Mouse (Mus musculus) adrenal gland, adult 8-10 months (tissue): ENCODE measurements around the gene Hmga1. TPM values are rescaled to one million over a fixed set of nuclear protein-coding genes. Genes with fewer than 3 reads are reported as not detected.

Source experiments
- DNase-seq: peaks from one replicate; pipeline ENCODE4 v3.0.0; 2022
- total RNA-seq, 4 experiments: library from RNA; stranded (reverse); gene quantifications; 2 replicates each; pipeline ENCODE4 v1.2.4; 2022

The Hmga1 gene
- total RNA-seq, 4 experiments from 2014 or later: 14.7 to 23.4 (median 20.9) TPM

DNA sequence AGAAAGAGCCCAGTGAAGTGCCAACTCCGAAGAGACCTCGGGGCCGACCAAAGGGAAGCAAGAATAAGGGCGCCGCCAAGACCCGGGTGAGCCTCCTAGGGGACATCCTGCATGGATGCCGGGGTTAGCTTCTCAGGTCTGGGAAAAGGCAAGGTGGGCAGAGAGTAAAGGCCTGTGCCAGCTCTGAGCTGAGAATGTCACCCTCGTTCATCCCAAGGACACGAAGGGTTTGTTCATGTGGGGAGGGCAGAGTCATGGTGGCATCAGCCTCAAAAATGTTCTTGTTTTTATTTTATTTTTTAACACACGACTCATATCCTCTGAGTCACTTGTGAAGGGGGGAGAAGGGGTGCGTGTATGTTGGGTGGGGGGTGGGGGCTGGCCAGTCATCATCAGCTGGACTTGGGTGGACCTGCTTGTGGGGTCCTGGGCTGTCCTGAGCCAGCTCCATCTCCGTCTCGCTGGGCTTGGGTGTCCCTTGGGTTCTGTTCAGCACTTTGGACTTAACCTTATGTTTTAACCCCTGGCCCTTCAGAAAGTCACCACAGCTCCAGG lies 4.7 kb downstream of the Hmga1 start:
- DNase-seq: no peak

DNA sequence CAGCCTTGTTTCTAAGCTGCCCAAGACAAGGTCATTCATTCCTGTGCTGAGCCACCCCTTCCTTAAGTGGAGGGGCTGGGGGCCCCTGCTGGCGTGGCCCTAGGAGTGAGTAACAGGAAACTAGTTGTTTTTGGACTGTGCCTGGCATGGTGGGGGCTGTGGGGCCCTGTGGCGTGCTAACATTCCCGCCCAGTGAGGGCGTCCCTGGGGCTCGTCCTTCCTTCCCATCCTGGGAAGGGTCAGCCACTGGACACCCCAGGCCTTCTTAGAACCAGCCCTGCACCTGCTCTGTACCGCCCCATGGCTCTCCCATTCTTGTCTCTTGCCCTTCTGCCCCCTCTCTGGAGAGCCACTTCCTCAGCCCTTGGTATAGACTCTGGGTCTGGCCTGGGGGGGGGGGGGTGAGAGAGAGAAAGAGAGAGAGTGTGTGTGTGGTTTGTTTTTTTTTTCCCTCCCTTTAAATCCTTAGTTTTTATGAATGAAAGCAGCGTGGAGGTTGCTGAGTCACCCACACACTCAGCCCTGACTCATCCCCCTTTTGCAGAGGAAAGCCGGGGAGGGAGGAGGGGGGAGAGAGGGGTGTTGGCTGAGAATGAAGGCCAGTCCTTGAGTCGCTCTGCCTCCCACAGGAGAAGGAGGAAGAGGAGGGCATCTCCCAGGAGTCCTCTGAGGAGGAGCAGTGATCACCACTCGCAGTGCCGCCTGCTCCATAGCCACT lies 5.7 kb downstream of the Hmga1 start:
- DNase-seq: peak; percentile 84

DNA sequence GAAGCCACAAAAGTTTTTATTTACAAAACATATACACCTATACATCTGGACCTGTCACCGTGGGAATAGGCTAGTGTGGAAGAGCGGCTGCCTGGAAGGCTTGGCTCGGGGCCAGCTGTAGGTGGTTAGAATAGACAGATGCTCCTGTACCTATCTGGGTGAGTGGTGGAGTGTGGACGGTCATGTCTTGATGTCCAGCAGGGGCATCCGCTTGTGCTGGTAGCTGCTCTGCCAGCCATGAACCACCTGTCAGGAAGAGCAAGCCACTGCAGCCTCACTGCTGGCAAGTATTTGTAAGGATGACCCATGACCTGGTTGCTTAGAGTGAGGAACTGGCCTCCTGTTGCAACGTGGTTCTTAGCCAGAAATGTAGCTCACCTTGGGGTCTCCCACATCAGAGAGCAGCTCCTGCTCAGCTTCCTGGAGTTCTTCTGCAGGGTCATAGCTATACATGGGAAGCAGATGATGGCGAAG lies 7.5 kb downstream of the Hmga1 start:
- DNase-seq: no peak

DNA sequence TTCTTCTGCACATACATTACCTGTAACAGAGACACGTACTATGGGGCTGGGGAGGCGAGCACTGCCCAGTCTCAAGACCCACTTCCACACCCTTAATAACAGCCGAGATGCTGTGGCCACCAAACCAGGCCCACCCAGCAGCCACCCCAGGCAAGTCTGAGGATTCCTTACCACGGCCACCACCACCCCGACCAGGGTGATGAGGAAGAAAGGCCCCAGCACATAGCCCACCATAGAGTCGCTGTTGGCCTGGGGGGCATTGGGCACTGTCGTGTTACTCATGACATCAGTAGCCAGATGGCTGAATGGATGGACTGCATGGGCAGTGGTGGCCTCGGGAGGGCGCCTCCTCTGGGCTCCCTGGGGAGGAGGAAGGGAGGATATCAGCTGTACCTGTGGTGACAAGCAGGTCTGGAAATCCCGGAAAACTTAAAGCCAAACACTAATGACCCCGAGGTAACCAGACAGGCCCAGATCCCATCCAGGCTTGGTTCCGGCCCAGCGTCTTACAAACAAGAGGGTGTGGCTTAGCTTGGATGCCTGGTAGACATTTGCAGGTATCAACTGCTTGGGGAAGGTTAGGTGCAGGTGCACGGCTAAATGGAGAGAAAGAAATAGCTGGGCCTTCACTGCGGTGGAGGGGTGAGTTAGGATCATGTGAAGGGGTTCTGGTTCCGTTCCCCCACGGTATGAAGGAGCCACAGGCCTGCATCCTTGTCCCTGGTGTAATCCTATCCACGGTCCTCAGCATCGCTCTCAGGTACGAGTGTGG lies 8.3 kb downstream of the Hmga1 start:
- no peak for DNase-seq

DNA sequence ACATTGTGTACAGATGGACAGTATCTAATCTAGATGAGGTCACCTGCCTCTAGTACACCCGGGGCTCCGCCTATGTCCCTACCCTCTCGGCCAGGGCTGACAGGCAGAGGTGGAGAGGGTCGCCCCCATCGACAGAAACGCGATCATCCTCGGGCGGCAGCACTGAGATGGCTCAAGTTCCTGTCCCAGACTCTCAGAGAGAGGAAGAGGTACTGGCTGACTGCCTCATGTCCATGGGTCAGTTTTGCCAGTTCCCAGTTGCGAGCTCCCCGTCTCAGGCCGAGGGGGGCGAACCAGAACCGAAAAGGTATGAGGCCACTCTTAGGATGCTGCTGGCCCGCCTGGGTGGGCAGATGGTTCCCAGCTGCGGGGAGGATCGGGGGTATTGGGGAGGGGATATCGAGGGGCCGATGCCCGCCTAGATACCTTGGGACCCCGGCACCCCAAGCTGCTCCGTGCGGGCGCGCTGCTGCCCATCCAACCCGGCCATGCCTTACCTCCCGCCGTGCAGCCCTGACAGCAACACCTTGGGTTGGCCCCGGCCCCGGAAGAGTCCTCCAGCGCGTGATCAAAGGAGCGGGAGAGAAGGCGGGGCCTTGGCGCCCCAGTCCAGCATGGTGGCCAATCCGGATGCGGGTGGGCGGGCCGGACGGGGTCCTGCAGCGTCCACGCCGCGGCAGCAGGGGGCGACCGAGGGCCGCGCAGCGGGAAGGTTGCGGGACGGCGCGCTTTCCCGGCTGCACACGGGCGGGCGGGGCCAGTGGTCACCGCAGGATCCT lies 9.1 kb downstream of the Hmga1 start, which contains the start of gene AI413582:
Gene AI413582 (minus strand): TSS at position 594 of the 779 bp plus-strand sequence.
- DNase-seq: peak; percentile 92

DNA sequence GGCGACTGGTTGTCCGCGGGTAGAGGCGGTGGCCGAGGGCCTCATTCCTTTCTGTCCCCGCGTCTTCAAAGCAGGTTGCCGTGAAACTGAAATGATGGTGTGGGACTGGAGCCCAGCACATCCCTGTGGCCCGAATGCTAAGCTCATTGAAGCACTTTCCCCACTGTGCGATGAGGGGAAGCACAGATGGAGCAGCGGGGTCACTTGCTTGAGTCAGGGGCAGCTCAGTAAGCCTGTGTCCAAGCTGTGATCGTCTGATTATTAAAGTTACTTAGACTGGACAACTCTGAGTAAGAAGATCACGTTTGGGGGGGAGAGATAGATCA lies 9.6 kb downstream of the Hmga1 start:
- DNase-seq: no peak

DNA sequence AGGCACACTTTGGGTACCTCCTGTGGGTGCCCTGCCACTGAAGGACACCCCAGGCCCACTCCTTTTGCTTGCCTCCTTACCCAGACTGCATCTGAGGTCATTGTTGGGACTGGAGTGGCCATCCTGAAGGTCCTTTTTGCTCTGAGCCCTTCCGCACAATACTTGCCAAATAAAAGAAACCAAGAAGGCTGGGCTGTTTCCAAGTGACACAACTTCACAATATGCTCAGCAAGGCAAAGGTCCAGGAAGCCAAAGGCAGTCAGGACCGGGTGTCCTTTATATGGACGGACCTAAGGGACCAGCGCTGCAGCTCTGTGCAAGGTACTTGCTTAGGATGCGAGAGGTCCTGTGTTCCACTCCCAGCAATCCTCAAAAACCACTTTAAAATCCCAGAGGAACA lies 11.9 kb downstream of the Hmga1 start:
- no peak for DNase-seq

DNA sequence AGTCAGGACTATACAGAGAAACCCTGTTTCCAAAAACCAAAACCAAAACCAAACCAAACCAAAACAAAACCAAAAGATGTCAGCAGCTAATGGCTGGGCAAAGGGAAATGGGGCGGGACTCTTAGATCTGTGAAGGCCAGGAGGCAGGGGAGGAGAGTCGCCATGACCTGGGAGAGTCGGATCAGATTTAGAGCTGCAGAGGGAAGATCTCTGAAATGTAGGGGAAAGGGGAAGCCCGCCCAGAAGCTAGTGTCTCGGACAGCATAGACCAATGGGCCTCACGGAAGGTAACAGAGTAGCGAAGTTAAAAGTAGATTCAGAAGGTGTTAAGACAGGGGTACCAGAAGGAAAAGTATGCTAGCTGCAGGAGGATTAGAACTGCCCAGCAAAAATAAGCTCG lies 15.0 kb downstream of the Hmga1 start:
- no peak for DNase-seq

DNA sequence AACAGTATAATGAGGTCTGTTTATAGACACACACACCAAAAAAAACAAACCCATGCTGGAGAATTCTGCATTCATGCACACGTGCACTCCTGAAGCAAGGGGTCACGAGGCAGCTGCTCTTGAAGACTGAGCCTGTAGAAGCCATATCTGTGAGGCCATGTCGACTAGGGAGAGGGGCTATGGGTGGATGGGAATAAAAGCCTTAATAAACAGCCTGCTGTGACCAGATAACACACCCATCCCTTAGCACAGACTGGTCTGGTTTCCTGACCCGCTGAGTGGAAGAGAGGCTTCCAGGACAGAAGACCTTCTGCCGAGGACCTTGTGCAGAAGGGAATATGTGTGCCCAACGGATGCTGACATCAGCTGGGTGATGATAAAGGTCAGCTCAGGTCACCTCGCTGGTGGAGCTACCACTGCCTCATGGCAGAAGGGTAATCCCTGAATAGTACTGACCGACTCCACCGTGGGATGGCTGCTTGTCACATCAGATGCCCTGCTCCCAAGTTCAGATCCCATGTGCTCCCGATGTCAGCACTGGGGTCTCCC lies 17.5 kb downstream of the Hmga1 start:
- no peak for DNase-seq

DNA sequence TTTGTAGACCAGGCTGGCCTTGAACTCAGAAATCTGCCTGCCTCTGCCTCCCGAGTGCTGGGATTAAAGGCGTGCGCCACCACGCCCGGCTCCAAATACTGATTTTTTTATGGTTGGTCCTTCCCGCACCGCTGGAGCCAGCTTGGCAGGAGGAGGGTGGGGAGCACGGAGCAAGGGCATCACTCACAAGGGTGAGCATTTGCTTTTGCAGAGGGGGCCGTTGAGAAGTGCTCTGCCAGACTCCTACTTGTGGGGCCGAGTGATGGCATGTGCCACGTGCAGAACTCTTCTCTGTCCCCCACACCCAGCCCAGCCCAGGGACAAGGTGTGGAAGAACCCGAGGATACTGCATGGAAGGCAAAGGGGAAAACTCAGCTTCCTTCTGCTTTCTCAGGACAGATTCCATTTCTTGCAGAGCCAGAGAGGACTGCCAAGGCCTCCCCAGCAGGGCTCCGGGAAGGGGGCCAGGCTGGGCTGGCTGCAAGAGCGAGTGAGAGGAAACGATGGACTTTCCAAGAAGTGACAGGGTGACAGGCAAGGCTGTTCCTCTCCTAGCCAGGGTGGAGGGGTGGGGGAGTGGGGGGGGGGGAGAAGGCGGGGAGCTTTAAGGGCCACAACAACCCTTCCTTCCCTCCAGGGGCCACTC lies 18.3 kb downstream of the Hmga1 start:
- DNase-seq: no peak

DNA sequence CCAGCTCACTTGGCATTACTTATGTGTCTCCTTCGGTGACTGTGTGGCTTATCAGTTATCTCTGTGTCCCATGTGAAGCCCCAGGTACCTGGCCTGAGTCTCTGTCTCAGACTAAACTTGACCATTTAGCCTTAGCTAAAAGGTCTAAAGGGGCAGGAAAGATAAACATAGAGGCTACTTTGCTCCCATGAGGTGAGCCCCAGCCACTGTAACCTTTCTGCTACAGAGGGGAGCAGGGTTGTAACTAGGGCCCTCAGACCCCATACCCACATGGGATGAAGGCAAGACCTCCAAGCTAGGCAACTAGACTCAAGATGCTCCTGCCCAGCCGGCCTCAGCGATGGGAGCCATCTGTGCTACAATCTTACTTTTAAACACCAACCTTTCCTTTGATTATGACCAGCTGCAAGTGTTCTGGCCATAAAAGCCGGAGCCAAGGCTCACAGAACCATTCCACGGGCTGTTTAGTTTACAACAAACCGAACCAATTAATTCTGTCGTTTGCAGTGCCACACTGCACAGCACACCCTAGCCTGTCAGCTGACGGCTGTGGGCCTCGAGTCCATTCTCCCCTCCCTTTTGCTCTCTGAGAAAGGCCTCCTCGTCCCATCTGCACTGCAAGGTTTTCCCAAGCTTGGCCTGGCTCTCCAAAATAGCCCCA lies 18.9 kb downstream of the Hmga1 start:
- no peak for DNase-seq

DNA sequence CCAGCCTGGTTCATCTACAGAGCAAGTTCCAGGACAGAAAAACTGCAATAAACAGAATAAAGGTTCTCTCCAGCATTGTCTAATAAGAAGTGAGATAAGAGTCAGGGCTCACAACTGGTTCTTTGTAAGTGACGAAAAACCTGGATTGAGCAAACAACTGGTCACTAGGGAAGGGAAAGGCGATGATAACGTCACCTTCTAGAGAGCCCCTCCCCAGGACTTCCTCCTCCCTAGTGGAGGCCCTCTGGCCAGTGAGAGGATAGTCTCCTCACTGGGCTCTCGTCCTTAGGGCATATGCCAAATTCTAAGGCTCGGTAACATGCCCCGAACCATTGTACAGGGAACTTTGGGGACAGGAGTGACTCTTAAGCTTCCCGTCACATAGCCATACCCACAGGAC lies 19.8 kb downstream of the Hmga1 start:
- no peak for DNase-seq

DNA sequence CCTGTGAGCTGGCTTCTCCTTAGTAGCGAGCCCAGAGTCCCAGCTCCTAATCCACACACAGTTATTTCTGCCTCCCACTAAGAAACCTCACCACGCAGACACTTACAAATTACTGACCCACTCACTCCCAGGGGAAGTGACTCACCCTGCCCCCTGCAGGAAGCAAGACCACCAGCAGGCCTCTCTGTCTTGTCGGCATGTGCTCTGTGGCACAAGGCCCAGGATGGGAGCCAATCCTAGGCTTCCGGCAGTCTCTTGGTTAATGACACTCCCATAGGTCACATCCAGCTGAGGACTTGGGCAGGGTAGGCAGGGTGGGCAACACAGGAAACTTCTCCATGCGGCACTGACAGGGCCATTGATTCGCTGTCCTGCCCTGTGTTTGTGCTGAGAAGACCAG lies 21.2 kb downstream of the Hmga1 start:
- DNase-seq: no peak

DNA sequence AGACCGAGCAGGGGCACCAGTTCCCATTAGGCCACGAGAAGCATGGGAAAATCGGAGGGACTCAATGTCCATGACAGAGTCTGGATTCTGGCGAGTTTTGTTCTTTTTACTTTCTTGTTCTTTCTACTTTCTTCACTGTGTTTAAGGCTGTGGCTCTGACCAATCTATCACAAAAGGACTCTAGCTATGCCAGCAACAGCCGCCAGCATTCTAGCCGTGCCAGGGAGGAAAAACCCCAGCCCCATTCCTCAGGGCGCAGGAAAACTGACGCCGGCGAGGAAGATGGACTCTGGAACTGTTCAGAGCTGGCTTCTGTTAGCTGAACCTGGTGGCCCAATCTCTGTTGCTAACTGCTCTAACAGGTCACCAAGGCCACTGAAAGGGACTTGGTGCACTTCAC lies 22.2 kb downstream of the Hmga1 start:
- DNase-seq: no peak

DNA sequence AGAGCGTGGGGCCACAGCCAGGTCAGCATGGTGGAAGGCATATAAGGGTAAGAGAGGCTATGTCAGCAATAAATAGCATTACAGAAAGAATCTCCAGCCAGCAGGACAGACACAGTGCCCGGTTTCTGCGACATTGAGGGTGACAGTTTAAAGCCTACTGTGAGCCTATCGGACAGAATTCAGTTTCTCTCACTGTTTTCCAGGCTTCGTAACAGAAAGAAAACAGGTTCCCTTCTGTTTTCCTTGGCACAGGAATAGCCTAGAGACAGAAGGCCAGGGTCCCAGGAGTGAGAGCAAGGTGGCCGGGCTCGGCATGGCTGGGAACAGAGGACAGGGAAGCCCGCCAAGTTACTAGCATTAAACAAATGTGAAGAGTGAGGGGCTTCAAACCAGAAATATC lies 23.5 kb downstream of the Hmga1 start:
- no peak for DNase-seq

DNA sequence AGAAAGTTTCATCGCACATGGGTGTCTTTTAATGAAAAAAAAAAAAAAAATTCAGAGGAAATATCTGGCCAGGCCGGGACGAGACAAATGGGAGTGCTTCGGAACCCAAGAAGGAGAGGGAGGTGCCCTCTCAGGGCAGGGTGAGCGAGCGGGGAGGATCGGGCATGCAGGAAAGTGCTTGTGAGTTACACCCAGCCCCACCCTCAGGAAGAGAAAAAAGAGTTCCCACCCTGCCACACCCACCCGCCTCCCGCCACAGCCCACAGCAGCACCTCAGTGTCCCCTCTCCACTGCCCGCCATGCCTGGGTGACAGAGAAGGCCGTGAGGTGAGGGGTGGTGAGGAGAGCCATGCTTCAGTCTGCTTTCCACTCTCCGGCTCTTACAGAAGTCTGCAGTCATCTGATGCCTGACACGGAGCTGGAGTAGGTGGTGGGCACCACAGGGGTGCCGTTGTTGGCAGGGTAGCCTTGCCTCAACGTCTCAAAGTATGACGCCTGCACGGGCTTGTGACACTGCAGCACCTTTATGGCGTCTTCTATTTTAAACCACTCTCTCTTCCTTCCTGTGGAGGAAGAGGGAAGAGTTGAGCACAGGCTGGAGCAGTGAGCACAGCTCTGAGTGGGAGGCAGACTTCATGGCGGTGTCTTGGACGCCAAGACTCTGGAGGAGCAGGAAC lies 24.2 kb downstream of the Hmga1 start:
- DNase-seq: no peak

DNA sequence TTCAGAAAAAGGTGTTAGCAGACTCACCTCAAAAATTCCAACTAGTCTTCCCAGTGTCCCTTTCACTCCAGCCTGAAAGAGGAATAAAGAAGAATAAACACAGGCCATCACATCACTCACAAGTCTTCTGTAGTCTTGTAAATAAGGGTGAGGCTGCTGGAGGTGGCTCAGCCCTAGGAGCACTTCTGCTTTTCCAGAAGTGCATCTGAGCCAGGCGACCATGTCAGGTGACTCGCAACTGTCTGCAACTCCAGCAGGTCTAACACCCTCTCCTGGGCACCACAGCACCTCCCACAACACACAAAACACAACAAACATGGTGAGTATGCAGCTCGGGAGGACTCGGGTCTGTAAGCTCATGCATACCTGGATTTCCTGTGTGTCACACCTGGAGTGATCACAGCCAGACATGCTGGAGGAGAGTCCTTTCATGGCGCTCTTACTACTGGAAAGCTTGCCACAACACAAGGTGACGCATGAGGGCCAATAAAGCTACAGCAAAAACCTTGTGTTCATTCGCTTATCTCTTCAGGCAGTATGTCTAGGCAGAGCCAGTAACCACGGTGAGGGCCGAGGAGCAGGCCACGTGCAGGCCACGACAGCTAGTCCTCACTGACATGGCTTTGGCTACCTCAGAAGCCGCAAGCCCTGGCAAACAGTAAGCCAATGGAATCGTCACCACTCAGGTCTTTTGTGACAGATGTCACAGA lies 27.0 kb downstream of the Hmga1 start:
- no peak for DNase-seq

DNA sequence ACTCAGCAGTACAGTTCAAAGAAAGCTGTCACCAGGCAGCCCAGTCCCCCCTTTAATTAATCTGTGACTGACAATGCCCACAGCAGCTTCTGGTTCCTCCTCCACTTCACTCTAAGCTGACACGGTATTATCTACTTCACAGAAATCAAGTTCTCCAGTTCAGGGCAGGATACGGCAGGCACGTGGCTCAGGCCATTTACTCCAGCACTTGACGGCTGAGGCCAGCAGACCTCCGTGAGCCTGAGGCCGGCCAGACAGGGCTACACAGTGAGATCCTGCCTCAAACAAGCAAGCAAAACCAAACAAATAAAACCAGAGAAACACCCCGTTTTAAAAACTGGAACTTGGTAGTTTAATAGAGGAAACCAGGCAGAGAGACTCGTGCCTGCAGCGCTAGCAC lies 30.4 kb downstream of the Hmga1 start:
- no peak for DNase-seq

DNA sequence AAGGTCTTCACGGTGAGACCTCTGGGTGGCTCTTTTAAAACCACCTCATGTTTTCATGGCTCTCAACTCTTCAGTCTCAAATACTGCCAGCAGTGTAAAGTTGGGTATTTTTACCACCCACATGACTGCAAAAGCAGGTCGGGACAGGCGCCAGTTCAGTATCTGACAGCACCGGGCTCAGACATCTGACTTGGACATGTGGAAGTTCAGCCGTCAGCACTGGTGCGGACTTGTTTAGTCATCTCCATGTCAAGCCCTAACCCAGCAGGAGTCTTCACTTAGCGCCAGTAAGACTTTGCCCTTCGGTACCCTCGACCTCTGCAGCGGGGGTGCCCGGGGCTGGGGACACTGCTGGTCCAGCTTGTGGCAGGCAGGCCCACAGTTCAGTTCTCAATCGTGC lies 31.0 kb downstream of the Hmga1 start:
- no peak for DNase-seq

DNA sequence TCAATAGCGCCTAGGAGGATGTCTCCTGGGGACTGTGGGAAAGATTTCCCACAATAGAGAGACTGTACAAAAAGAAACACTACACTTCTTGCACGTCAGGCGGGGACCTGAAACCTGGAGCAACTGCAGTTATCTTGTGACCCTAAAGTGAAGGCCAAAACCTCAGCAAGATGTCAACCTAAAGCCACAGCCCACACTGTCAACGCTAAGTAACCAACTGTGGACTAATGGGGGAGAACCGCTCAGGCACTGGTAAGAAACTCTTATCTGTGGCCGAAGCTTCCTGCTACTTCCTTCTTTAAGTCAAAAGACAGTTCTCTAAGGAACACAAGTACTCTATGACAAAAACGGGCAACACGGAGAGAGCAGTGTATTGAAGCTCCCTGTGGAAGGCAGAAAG lies 31.9 kb downstream of the Hmga1 start:
- no peak for DNase-seq
